Mouse (Mus musculus) small intestine, adult 2 months (tissue): ENCODE measurements at regions not wholly inside any gene's neighbourhood (a gene's known extent, or its start where the extent isn't known, plus 50 kb on each side); places are given as distances from the start of the nearest gene placed in this dataset.

Experiments
- H3K27ac ChIP-seq: fragments of 200-500 bp; 2 replicates; pipeline ENCODE4 v1.5.1; 2012; ENCODE audit warnings: low read depth, low read length, control low read depth, inconsistent platforms; ENCODE audit not compliant: insufficient read depth
- H3K27me3 ChIP-seq: fragments of 200-500 bp; 2 replicates; pipeline ENCODE4 v1.6.1; 2012; ENCODE audit warnings: mild to moderate bottlenecking, moderate library complexity, low read length, inconsistent platforms; ENCODE audit not compliant: control insufficient read depth, insufficient read depth
- H3K36me3 ChIP-seq: fragments of 200-500 bp; 2 replicates; pipeline ENCODE4 v1.6.1; 2012; ENCODE audit warnings: mild to moderate bottlenecking, low read length, control low read depth, inconsistent platforms; ENCODE audit not compliant: control insufficient read depth, insufficient read depth
- H3K4me1 ChIP-seq: fragments of 200-500 bp; 2 replicates; pipeline ENCODE4 v1.6.1; 2012; ENCODE audit warnings: low read length, inconsistent platforms, mixed read lengths; ENCODE audit not compliant: control insufficient read depth, insufficient read depth, insufficient read length
- H3K4me3 ChIP-seq: fragments of 200-500 bp; 2 replicates; pipeline ENCODE4 v1.5.1; 2012; ENCODE audit warnings: low read depth, mild to moderate bottlenecking, control low read depth, inconsistent platforms, low read length, moderate library complexity
- CTCF ChIP-seq: fragments of 200-500 bp; IDR thresholded peaks from 2 replicates; pipeline ENCODE4 v1.5.1; 2012; ENCODE audit warnings: low read depth, mild to moderate bottlenecking, control low read depth, inconsistent platforms, low read length, moderate library complexity, mixed read lengths; ENCODE audit not compliant: insufficient replicate concordance, insufficient read length; ENCODE audit errors: extremely low read depth
- POLR2A ChIP-seq: fragments of 200-500 bp; IDR thresholded peaks from 2 replicates; pipeline ENCODE4 v1.6.1; 2012; ENCODE audit warnings: low read depth, mild to moderate bottlenecking, control low read depth, inconsistent platforms, low read length, moderate library complexity
- WGBS: fragments of 180-500 bp; shearing (Covaris S2); methylation state at CpG from one replicate; pipeline ENCODE4 v1.1.7; 2018; 5-methylcytosine and 5-hydroxymethylcytosine counted together

- 30% methylated on average over 7 of the region's 7 CpGs for WGBS
- no peak overlapping the region for H3K4me3 ChIP-seq
- H3K4me1 ChIP-seq: no peaks in the 10 kb centered on the region
- no peak overlapping the region for H3K27ac ChIP-seq
- H3K27me3 ChIP-seq: no peaks in the 10 kb centered on the region
- H3K36me3 ChIP-seq: no peaks in the 10 kb centered on the region
- TF ChIP-seq POLR2A (no peak), CTCF (0 out of 2 replicates have a peak, but pooled peaks have one; percentile 8)
Observed at GRCm38 (mm10) chr4:131270192-131270591, 326.0 kb downstream of the Matn1 start.

GRCm38 (mm10) chr4:131272060-131272459, 327.9 kb downstream of the Matn1 start:
- 64% methylated on average over 7 of the region's 7 CpGs for WGBS
- H3K36me3 ChIP-seq: no peaks in the 10 kb centered on the region
- TF ChIP-seq POLR2A (no peak), CTCF (no peak)

GRCm38 (mm10) chr4:131293560-131293959, 349.4 kb downstream of the Matn1 start:
- no peaks in the 10 kb centered on the region for H3K27me3 ChIP-seq
- WGBS: 86% methylated on average over 2 of the region's 2 CpGs
- no peak for TF ChIP-seq CTCF
- no peak for TF ChIP-seq POLR2A
- no peaks in the 10 kb centered on the region for H3K36me3 ChIP-seq
- no peak overlapping the region for H3K27ac ChIP-seq
- no peak overlapping the region for H3K4me3 ChIP-seq
- H3K4me1 ChIP-seq: peaks cover 4% of the 10 kb centered on the region; the same call in 1 of the 2 replicates

More at GRCm38 (mm10) chr4:131272060-131272459, 327.9 kb downstream of the Matn1 start:
- Histone ChIP-seq H3K27ac (no peak overlapping the region), H3K4me3 (no peak overlapping the region), H3K4me1 (no peaks in the 10 kb centered on the region), H3K27me3 (no peaks in the 10 kb centered on the region)

- TF ChIP-seq POLR2A: no peak
- TF ChIP-seq CTCF: no peak
- Histone ChIP-seq H3K36me3 (no peaks in the 10 kb centered on the region), H3K4me1 (peaks cover 4% of the 10 kb centered on the region; the same call in 1 of the 2 replicates), H3K4me3 (peak overlapping the region; percentile 9; the same call in 1 of the 2 replicates), H3K27me3 (no peaks in the 10 kb centered on the region), H3K27ac (no peak overlapping the region)
- WGBS: 46% methylated on average over 14 of the region's 14 CpGs
Observed at GRCm38 (mm10) chr4:131298011-131298674, 354.0 kb downstream of the Matn1 start.

- Histone ChIP-seq H3K27ac (no peak overlapping the region), H3K36me3 (no peaks in the 10 kb centered on the region), H3K4me3 (no peak overlapping the region), H3K4me1 (0 out of 2 replicates have a peak, but pooled peaks cover 2% of the 10 kb centered on the region), H3K27me3 (no peaks in the 10 kb centered on the region)
- no peak for TF ChIP-seq CTCF
- TF ChIP-seq POLR2A: no peak
- 79% methylated on average over 3 of the region's 3 CpGs for WGBS
Observed at GRCm38 (mm10) chr4:131303936-131304335, 359.8 kb downstream of the Matn1 start.

- TF ChIP-seq CTCF: no peak
- no peak for TF ChIP-seq POLR2A
- WGBS: 84% methylated on average over 12 of the region's 12 CpGs
- Histone ChIP-seq H3K27me3 (no peaks in the 10 kb centered on the region), H3K36me3 (no peaks in the 10 kb centered on the region), H3K27ac (no peak overlapping the region), H3K4me1 (0 out of 2 replicates have a peak, but pooled peaks cover 2% of the 10 kb centered on the region), H3K4me3 (no peak overlapping the region)
Observed at GRCm38 (mm10) chr4:131304361-131304777, 360.2 kb downstream of the Matn1 start.

- no peaks in the 10 kb centered on the region for H3K4me1 ChIP-seq
- no peaks in the 10 kb centered on the region; the same call in 1 of the 2 replicates for H3K27me3 ChIP-seq
- 68% methylated on average over 3 of the region's 3 CpGs for WGBS
- H3K36me3 ChIP-seq: no peaks in the 10 kb centered on the region
- no peak overlapping the region for H3K4me3 ChIP-seq
- no peak overlapping the region for H3K27ac ChIP-seq
- no peak for TF ChIP-seq POLR2A
- TF ChIP-seq CTCF: no peak
Observed at GRCm38 (mm10) chr4:131314231-131314630, 370.0 kb downstream of the Matn1 start.

- no peaks in the 10 kb centered on the region for H3K4me1 ChIP-seq
- 79% methylated on average over 3 of the region's 3 CpGs for WGBS
Observed at GRCm38 (mm10) chr4:131316041-131316440, 371.9 kb downstream of the Matn1 start.

More at GRCm38 (mm10) chr4:131316041-131316440, 371.9 kb downstream of the Matn1 start:
- H3K27ac ChIP-seq: no peak overlapping the region
- no peaks in the 10 kb centered on the region; the same call in 1 of the 2 replicates for H3K27me3 ChIP-seq
- H3K36me3 ChIP-seq: no peaks in the 10 kb centered on the region
- TF ChIP-seq CTCF (no peak), POLR2A (no peak)
- H3K4me3 ChIP-seq: no peak overlapping the region
